Mouse (Mus musculus) heart, embryonic 16.5 days (tissue): Measurements from ENCODE around the gene Adarb2. TPM values are rescaled to one million over a fixed set of nuclear protein-coding genes. Genes with fewer than 3 reads are reported as not detected.

Experiments
- ATAC-seq: fragments of 200-750 bp; cut with Nextera tagmentation; replicated peaks from 2 replicates; pipeline ENCODE4 v1.8.0; 2017; ENCODE audit warnings: moderate number of reproducible peaks; ENCODE audit not compliant: insufficient read depth, low FRiP score; ENCODE audit errors: extremely low read depth
- H3K27ac ChIP-seq: fragments of 300-500 bp; sonication (generic); 2 replicates; pipeline ENCODE4 v1.5.1; 2014; ENCODE audit warnings: mild to moderate bottlenecking, low read length, control low read depth, moderate library complexity
- H3K27me3 ChIP-seq: fragments of 300-500 bp; sonication (generic); 2 replicates; pipeline ENCODE4 v1.6.1; 2014; ENCODE audit warnings: low read length, mixed read lengths; ENCODE audit not compliant: control insufficient read depth, insufficient read depth
- H3K36me3 ChIP-seq: fragments of 300-500 bp; sonication (generic); 2 replicates; pipeline ENCODE4 v1.6.1; 2014; ENCODE audit not compliant: control insufficient read depth, insufficient read depth
- H3K4me1 ChIP-seq: fragments of 300-500 bp; sonication (generic); 2 replicates; pipeline ENCODE4 v1.6.1; 2014; ENCODE audit warnings: low read length, mixed read lengths; ENCODE audit not compliant: control insufficient read depth, insufficient read depth
- H3K4me2 ChIP-seq: fragments of 300-500 bp; sonication (generic); 2 replicates; pipeline ENCODE4 v1.6.1; 2014; ENCODE audit warnings: low read depth, mild to moderate bottlenecking, control low read depth, low read length
- H3K4me3 ChIP-seq: fragments of 300-500 bp; sonication (generic); 2 replicates; pipeline ENCODE4 v1.5.1; 2014; ENCODE audit warnings: mild to moderate bottlenecking, control low read depth, low read length
- H3K9ac ChIP-seq: fragments of 300-500 bp; sonication (generic); 2 replicates; pipeline ENCODE4 v1.6.1; 2014; ENCODE audit warnings: low read length, control low read depth
- H3K9me3 ChIP-seq: fragments of 300-500 bp; sonication (generic); replicated peaks from 2 replicates; pipeline ENCODE4 v1.6.1; 2016; ENCODE audit warnings: low read length; ENCODE audit not compliant: control insufficient read depth
- WGBS: fragments of 180-500 bp; shearing (Covaris S2); extraction: QIAGEN DNeasy Blood & Tissue Kit; methylation state at CpG from one replicate; pipeline ENCODE4 v1.1.7; 2014; 5-methylcytosine and 5-hydroxymethylcytosine counted together
- polyA plus RNA-seq: library from polyadenylated mRNA; unstranded; fragments of >200 nt; fragmentation: Nextera tagmentation; extraction: Ambion mirVana; gene quantifications from 2 replicates; pipeline ENCODE4 v1.2.1, GENCODE M21; 2015

The Adarb2 gene
- polyA plus RNA-seq, 1 experiment from 2014 or later, result 0.05 TPM

- Histone ChIP-seq H3K4me3 (no peak overlapping the region), H3K27ac (no peak overlapping the region), H3K36me3 (no peaks in the 10 kb centered on the region), H3K27me3 (no peaks in the 10 kb centered on the region), H3K4me1 (no peaks in the 10 kb centered on the region), H3K4me2 (no peak overlapping the region), H3K9me3 (no peaks in the 10 kb centered on the region), H3K9ac (no peak overlapping the region)
- 71% methylated on average over 2 of the region's 2 CpGs for WGBS
- ATAC-seq, result no peak
Measured at GRCm38 (mm10) chr13:8552242-8552641, 349.6 kb downstream of the Adarb2 start.

DNA sequence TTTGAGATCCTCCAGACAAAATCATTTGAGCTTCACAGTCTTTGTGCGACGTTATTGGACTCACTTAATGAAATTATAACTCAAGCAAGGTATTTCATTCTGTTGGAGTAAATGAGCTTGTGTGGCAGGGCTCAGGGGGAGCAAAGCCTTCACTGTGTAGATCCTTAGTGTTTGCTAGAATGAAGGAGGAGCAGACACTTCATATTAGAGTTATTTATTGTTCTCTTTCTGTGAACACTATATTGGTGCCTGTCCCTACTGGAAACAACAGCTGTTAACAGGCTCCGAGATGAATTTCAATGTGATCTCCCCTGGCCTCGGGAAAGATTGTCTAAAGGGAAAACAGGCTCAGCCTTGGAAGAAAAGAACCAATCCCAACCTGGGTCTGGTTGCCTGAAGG lies 355.1 kb downstream of the Adarb2 start:
- no peak for ATAC-seq
- Histone ChIP-seq H3K9me3 (no peaks in the 10 kb centered on the region), H3K36me3 (no peaks in the 10 kb centered on the region), H3K9ac (no peak overlapping the region), H3K4me1 (no peaks in the 10 kb centered on the region), H3K27me3 (no peaks in the 10 kb centered on the region), H3K4me2 (no peak overlapping the region), H3K4me3 (no peak overlapping the region), H3K27ac (no peak overlapping the region)
- 77% methylated on average over 4 of the region's 4 CpGs for WGBS

DNA sequence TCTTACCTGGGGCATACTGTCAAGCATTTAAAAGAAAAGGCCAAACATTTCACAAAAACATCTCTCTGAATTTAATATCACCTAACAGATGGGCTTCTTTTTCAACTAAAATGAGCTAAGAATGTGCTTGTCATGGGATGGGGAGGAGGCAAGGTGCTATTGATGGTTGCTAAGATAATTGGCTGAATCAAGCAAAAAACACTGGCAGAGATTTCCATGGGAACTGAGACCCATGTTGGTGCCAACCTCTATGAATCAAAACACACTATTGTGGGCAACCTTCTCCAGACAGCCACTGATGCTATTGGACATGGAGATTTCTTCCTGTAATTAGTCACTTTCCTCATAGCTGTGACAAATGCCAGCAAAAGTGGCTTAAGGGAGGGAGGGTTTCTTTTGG lies 357.8 kb downstream of the Adarb2 start:
- H3K4me2 ChIP-seq, result no peak overlapping the region
- ATAC-seq, result no peak
- no peaks in the 10 kb centered on the region for H3K27me3 ChIP-seq
- no peak overlapping the region for H3K9ac ChIP-seq
- no peaks in the 10 kb centered on the region for H3K36me3 ChIP-seq
- no peak overlapping the region for H3K4me3 ChIP-seq
- H3K9me3 ChIP-seq, result no peaks in the 10 kb centered on the region
- H3K27ac ChIP-seq, result no peak overlapping the region
- H3K4me1 ChIP-seq, result no peaks in the 10 kb centered on the region

DNA sequence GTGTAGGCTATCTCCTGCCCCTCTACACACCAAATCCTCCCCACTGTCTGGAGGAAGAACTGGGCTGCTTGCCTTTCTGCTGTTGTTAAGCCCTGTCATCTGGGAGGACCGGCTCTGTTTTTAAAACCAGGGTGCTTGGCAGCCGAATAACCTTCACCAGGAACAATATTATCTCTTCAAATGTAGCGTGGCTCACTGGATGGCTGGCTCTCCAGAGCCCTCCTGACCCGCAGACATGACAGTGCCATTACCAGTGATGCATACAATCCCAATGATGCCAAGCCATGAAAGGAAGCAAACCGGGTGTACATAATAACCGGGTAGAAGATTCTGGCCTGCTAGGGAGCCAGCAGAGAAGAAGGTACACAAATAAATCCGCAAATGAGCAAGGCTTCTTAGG lies 360.5 kb downstream of the Adarb2 start:
- H3K4me3 ChIP-seq, result no peak overlapping the region
- no peak overlapping the region for H3K9ac ChIP-seq
- H3K9me3 ChIP-seq, result no peaks in the 10 kb centered on the region
- no peak overlapping the region for H3K4me2 ChIP-seq
- no peaks in the 10 kb centered on the region for H3K27me3 ChIP-seq
- no peaks in the 10 kb centered on the region for H3K4me1 ChIP-seq
- no peak for ATAC-seq
- no peaks in the 10 kb centered on the region for H3K36me3 ChIP-seq
- whole genome bisulfite sequencing, result 69% methylated on average over 7 of the region's 7 CpGs
- no peak overlapping the region for H3K27ac ChIP-seq

DNA sequence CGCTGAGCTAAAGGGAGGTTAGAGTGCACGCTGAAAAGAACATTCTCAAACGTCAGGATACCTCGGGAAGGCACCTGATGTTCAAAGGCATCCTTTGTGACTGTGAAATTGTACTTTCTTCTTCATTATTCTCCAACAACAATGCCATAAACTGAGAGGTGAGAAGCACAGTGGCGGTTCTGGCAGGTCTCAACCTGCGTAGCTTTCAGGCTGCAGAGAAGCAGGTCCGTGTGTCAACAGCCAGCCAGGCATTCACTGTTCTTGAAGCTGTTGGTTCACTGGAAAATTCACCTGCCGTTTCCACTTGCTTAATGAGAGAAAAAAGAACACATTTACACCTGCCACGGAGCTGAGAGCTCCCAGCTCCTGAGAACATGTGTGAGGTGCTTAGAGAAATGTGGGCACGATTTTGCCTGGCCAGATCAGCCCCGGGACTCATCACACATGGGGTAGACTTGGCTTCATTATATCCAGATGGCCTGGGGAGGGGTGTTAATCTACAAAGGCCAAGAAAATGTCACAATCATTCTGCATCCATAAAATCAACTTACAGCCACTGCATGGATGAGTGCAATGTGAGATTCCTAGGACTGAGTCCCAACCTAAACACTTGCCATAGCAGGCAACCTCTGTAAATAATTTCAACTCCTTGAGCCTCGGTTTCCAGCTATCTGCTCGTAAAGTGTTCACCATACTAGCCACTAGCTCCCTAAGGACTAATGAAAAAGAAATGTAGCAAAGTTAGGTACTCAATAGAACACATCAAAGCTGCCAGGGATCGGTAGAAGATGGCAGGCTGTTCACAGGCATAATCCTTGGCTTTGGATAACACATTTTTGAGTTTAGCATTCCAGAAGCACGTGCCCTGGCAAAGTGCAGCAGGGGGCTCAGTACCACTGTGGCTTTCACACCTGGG lies 364.7 kb downstream of the Adarb2 start:
- Histone ChIP-seq H3K36me3 (no peaks in the 10 kb centered on the region), H3K4me3 (no peak overlapping the region), H3K9ac (no peak overlapping the region), H3K9me3 (no peaks in the 10 kb centered on the region), H3K27ac (no peak overlapping the region), H3K4me1 (no peaks in the 10 kb centered on the region), H3K27me3 (no peaks in the 10 kb centered on the region), H3K4me2 (no peak overlapping the region)
- ATAC-seq, result no peak
- WGBS, result 70% methylated on average over 15 of the region's 15 CpGs

DNA sequence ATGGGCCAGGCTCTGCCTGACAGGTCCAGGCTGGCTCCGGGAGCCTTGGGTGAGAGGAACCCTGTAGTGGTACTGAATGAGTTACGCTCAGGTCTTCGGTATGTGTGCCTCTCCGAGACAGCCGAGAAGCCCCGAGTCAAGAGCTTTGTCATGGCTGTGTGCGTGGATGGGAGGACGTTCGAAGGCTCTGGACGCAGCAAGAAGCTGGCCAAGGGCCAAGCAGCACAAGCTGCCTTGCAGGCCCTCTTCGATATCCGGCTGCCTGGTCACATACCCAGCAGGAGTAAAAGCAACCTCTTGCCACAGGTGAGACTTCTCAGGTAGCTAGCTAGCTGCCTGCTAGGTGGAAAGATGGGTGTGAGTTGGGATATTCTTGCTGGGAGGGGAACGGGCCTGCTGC lies 367.6 kb downstream of the Adarb2 start:
- no peaks in the 10 kb centered on the region for H3K9me3 ChIP-seq
- no peak overlapping the region for H3K27ac ChIP-seq
- ATAC-seq, result no peak
- no peaks in the 10 kb centered on the region for H3K27me3 ChIP-seq
- H3K36me3 ChIP-seq, result no peaks in the 10 kb centered on the region
- H3K4me3 ChIP-seq, result no peak overlapping the region
- no peaks in the 10 kb centered on the region for H3K4me1 ChIP-seq
- 73% methylated on average over 13 of the region's 13 CpGs for WGBS
- no peak overlapping the region for H3K4me2 ChIP-seq
- no peak overlapping the region for H3K9ac ChIP-seq

- ATAC-seq, result no peak
- WGBS, result 80% methylated on average over 12 of the region's 12 CpGs
Measured at GRCm38 (mm10) chr13:8573908-8574307, 371.2 kb downstream of the Adarb2 start.

GRCm38 (mm10) chr13:8584257-8585005 lies 381.8 kb downstream of the Adarb2 start:
- no peak for ATAC-seq
- Histone ChIP-seq H3K9me3 (no peaks in the 10 kb centered on the region), H3K4me1 (no peaks in the 10 kb centered on the region), H3K36me3 (no peaks in the 10 kb centered on the region), H3K27ac (no peak overlapping the region), H3K9ac (no peak overlapping the region), H3K4me2 (no peak overlapping the region), H3K4me3 (no peak overlapping the region), H3K27me3 (no peaks in the 10 kb centered on the region)
- WGBS, result 70% methylated on average over 8 of the region's 8 CpGs

More at GRCm38 (mm10) chr13:8573908-8574307, 371.2 kb downstream of the Adarb2 start:
- Histone ChIP-seq H3K9me3 (no peaks in the 10 kb centered on the region), H3K36me3 (no peaks in the 10 kb centered on the region), H3K27me3 (no peaks in the 10 kb centered on the region), H3K4me1 (no peaks in the 10 kb centered on the region), H3K4me3 (no peak overlapping the region), H3K27ac (no peak overlapping the region), H3K4me2 (no peak overlapping the region), H3K9ac (no peak overlapping the region)

DNA sequence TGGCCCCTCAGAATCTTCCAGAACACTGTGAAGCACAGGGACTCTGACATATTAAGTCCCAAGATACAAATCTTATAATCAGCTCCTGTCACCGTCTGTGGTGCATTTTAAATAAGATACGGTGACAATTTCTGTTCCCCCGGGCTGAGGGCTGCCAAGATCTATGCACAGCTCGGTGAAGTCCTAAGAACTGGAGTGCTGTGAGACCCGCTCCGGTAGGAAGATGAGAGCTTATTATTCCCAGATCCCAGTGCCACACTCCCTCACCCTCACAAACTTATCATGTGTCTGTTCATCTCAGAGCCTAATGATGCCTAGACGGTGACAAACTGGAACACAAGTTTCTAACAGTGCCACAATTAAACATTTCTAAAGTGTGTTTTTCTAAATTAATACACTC lies 384.8 kb downstream of the Adarb2 start:
- Histone ChIP-seq H3K4me2 (no peak overlapping the region), H3K27me3 (no peaks in the 10 kb centered on the region), H3K36me3 (no peaks in the 10 kb centered on the region), H3K27ac (no peak overlapping the region), H3K9me3 (no peaks in the 10 kb centered on the region), H3K4me3 (no peak overlapping the region), H3K4me1 (no peaks in the 10 kb centered on the region), H3K9ac (no peak overlapping the region)
- 83% methylated on average over 7 of the region's 7 CpGs for WGBS
- ATAC-seq, result no peak
